Mouse (Mus musculus) macrophage (primary cell): ENCODE measurements around the gene Avpr1b. TPM values are rescaled to one million over a fixed set of nuclear protein-coding genes. Genes with fewer than 3 reads are reported as not detected.
A peak's percentile ranks its signal among the peaks of the same experiment; 100 is the strongest.

ENCODE experiments used
- H3K27ac ChIP-seq: fragments of 350-480 bp; formaldehyde crosslinking; 2 replicates; pipeline ENCODE4 v1.9.0; 2021
- H3K36me3 ChIP-seq: fragments of 350-480 bp; formaldehyde crosslinking; 2 replicates; pipeline ENCODE4 v1.9.0; 2021; ENCODE audit errors: inconsistent target
- H3K4me3 ChIP-seq: fragments of 350-480 bp; formaldehyde crosslinking; 2 replicates; pipeline ENCODE4 v1.9.0; 2021; ENCODE audit errors: inconsistent target
- H3K79me2 ChIP-seq: fragments of 350-480 bp; formaldehyde crosslinking; 2 replicates; pipeline ENCODE4 v1.9.0; 2021; ENCODE audit errors: inconsistent target
- WGBS: methylation state at CpG from one replicate; pipeline ENCODE4 v1.1.7; 2026; ENCODE audit warnings: inconsistent platforms; ENCODE audit not compliant: missing documents; 5-methylcytosine and 5-hydroxymethylcytosine counted together
- polyA plus RNA-seq: library from polyadenylated mRNA; stranded (reverse); fragments of 250-400 nt; gene quantifications from 3 replicates; pipeline ENCODE4 v1.2.4, GENCODE M21; 2018; ENCODE audit warnings: inconsistent platforms

The Avpr1b gene
- polyA plus RNA-seq, 1 experiment from 2014 or later: not detected

DNA sequence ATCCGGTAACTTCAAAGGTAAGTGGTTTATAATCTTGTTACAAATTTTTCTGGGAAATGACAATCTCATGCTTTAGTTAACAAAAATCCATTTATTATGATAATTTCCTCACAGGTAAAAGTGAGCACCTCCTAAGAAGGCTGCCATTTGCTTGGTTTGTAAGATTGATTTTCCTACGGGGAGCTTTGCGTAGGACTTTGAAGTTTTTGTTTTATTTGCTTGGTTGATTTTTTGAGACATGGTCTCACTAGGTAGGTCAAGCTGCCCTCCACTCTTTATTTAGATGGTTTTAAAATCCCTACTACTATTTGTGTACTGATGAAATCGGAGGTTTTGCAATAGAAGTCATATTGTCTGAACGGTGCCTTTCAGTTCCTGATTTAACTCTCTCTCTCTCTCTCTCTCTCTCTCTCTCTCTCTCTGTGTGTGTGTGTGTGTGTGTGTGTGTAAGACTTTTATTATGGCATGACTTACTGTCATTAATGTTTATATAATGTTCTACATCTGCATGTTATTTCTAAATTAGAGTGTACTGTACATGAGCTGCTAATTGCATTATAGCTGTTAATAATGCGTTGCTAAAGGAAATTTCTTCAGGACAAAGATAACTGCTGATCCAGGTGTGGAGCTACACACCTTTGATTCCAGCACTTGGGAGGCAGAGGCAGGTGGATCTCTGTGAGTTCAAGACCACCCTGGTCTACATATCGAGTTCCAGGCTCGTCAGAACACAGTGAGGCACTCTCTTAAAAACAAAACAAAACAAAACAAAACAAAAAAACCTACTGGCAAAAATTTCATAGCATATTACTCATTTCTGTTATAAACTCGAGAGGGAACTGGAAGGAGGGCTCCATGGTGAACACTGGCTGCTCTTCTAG, 39.7 kb downstream of the Avpr1b start:
- WGBS: 8% methylated on average over 9 of the region's 9 CpGs
- no peaks in the 10 kb centered on the region for H3K79me2 ChIP-seq
- peak overlapping the region; percentile 22 for H3K4me3 ChIP-seq
- no peaks in the 10 kb centered on the region for H3K36me3 ChIP-seq
- H3K27ac ChIP-seq: peak overlapping the region; percentile 34

DNA sequence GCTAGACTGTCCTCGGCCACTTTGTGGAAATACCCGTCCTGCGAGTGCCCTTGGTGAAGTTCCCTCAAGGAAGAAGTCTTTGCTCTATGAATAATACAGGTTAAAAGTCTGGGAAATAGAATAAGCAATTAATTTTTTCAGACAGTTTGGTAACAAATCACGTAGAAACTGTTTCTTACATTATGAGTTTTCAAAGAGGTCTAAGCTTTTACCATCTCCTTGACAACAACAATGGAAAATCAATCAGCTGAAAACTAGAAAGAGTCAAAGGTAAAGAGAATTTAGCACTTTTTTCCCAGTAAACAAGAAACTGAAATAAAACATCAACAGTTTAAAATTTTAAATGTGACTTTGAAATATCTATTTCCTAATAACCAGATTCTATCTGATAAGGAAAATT, 41.0 kb downstream of the Avpr1b start:
- Histone ChIP-seq H3K36me3 (no peaks in the 10 kb centered on the region), H3K4me3 (no peak overlapping the region), H3K79me2 (no peaks in the 10 kb centered on the region), H3K27ac (no peak overlapping the region)
- 85% methylated on average over 4 of the region's 4 CpGs for WGBS

DNA sequence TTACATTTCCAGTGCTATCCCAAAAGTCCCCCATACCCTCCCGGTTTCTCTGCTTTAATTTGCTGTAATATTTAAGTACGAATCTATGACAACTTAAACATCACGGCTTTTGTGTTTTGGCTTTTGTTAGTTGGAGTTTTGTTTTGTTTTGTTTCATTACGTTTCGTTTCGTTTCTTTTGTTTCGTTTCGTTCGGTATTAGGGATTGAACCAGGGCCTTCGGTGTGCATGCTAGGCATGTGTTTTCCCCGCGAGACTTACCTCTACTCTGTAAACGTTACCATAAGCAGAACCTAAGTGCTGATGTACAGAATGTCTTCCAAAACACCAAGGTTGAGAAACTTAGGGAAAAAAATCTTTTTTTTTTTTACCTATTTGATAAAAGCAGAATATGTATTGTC, 42.5 kb downstream of the Avpr1b start:
- Histone ChIP-seq H3K4me3 (no peak overlapping the region), H3K36me3 (no peaks in the 10 kb centered on the region), H3K27ac (no peak overlapping the region), H3K79me2 (no peaks in the 10 kb centered on the region)
- WGBS: 94% methylated on average over 13 of the region's 13 CpGs

DNA sequence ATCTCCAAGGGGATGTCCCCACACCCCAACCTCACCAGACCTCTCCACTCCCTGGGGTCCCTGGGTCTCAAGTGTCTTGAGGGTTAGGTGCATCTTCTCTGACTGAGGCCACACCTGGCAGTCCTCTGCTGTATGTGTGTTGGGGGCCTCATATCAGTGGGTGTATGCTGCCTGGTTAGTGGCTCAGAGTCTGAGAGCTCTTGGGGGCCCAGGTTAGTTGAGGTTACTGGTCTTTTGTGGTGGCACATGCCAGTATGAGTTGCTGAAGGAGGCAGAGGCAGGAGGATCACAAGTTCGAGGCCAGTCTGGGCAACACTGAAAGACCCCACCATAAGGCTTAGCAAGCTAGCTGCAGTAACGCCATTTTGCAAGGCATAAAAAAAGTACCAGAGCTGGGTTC, 43.2 kb downstream of the Avpr1b start:
- H3K4me3 ChIP-seq: no peak overlapping the region
- no peaks in the 10 kb centered on the region for H3K79me2 ChIP-seq
- 80% methylated on average over 1 of the region's 2 CpGs for WGBS
- no peaks in the 10 kb centered on the region for H3K36me3 ChIP-seq
- no peak overlapping the region for H3K27ac ChIP-seq

DNA sequence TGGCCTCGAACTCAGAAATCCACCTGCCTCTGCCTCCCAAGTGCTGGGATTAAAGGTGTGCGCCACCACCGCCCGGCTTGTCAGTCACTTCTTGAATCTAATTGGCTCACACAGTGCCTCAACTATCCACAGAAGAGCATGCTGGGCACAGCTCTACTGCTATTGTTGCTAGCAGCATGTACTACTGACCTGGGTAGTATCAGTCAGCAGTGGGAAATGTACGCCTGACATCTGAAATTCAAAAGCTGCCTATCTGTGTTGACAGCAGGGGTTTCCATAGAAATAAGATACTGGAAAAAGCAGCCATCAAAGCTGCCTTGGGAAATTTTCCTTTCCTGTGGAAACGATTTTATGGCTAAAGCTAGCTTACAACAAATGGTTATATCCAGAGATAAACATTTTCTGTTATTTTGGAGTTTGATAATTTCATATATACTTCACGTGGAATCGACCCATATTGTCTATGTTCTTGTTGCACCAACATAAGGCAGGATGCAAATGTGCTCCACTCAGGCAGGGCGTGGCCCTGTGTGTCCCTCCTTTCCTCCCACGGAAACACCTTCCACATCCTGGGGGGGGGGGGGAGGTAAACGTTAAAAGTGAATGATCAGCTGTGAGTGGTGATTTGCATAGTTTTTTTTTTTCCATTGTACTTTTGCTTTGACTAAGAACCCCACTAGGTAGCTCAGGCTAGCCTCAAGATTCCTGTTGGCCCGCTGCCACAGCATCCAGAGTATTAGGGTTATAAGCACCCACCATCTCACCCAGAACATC, 53.8 kb downstream of the Avpr1b start:
- Histone ChIP-seq H3K36me3 (no peaks in the 10 kb centered on the region), H3K4me3 (no peak overlapping the region), H3K27ac (no peak overlapping the region), H3K79me2 (no peaks in the 10 kb centered on the region)
- 81% methylated on average over 11 of the region's 12 CpGs for WGBS

DNA sequence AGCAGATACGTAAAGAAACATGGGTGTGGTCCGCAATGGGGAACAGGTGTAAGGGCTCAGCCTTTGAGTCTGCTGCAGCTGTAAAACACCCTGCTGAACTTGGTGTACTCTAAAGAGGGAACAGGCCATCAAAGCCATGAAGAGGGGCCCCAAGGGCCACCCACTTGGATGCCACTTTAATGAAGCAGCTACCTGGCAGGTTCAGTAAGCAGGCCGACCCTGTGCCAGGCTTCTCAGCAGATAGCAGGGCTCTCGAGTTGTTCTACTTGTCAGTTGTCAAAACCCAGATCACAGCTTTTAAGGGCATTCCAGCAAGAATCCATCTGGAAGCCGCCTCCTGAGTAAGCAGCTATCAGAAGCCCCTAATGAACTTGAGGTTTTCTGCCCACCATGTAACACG, 56.6 kb downstream of the Avpr1b start:
- H3K79me2 ChIP-seq: no peaks in the 10 kb centered on the region
- 93% methylated on average over 6 of the region's 6 CpGs for WGBS
- no peak overlapping the region for H3K4me3 ChIP-seq
- no peak overlapping the region for H3K27ac ChIP-seq
- H3K36me3 ChIP-seq: no peaks in the 10 kb centered on the region

DNA sequence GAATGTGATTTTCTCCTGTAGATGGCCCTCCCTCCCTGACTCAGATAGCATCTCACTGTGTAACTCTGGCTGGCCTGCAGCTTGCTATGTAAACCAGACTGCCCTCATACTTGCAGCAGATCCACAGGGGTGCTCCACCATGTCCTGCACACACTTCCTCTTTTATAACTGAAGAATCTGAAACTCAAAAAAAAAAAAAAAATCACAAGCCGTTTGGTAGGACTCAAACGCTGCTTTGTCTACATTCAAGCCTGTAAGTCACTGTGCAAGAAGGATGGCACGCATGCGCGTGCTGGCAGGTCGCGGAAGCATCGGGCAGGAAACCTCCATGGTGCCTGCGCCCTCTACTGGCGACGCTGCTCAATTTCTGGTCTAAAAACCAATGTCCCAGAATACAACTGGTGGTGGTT, 58.9 kb downstream of the Avpr1b start:
- WGBS: 0% methylated on average over 10 of the region's 11 CpGs
- Histone ChIP-seq H3K79me2 (no peaks in the 10 kb centered on the region), H3K4me3 (no peak overlapping the region), H3K27ac (peak overlapping the region; percentile 78), H3K36me3 (no peaks in the 10 kb centered on the region)

DNA sequence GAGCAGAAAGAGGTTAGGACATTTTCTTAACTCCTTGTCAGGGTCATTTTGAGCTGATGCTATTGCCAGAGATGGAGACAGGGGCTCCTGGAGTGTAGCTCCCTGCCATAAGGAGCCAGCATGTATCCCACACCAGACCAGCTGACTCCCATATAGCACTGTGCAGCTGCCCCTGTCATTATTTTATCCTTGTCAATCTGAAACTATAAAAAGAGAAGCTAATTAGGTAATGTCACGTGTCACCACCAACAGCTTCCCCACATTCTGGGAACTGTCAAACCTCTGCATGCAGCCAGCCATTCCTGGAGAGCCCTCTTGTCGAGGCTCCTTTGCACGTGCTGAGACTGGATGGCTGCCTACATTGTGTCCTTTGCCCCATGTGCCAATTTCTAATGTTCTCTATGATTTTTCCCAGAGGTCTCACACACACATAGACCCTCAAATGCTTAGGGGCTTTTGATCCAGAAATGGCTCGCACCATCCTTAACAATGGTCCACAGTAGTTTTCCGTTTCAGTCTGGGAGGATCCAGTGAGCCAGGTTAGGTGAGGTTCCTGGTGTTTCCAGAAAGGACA, 60.6 kb downstream of the Avpr1b start:
- H3K79me2 ChIP-seq: no peaks in the 10 kb centered on the region
- no peak overlapping the region for H3K27ac ChIP-seq
- no peaks in the 10 kb centered on the region for H3K36me3 ChIP-seq
- no peak overlapping the region for H3K4me3 ChIP-seq
- 46% methylated on average over 5 of the region's 5 CpGs for WGBS

DNA sequence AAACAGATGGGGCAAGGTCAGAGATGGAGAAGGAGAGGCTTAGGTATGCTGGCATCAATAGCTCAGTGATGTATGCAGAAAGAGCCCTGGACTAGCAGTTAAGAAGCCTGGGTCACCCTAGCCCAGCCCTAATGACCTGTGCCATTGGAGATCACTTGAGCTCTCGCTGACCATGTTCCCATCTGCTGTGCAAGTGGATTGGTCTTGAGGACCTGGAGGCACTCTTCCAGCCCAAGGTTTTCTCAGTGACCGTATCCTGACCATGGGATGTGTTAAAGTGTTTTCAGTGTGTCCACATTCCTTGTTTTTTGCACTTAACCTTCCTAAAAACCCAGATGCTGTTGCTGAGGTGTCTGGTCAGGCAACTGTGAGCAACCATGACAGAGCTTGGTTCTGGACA, 61.2 kb downstream of the Avpr1b start:
- WGBS: 94% methylated on average over 2 of the region's 2 CpGs
- Histone ChIP-seq H3K36me3 (no peaks in the 10 kb centered on the region), H3K4me3 (no peak overlapping the region), H3K79me2 (no peaks in the 10 kb centered on the region), H3K27ac (no peak overlapping the region)

DNA sequence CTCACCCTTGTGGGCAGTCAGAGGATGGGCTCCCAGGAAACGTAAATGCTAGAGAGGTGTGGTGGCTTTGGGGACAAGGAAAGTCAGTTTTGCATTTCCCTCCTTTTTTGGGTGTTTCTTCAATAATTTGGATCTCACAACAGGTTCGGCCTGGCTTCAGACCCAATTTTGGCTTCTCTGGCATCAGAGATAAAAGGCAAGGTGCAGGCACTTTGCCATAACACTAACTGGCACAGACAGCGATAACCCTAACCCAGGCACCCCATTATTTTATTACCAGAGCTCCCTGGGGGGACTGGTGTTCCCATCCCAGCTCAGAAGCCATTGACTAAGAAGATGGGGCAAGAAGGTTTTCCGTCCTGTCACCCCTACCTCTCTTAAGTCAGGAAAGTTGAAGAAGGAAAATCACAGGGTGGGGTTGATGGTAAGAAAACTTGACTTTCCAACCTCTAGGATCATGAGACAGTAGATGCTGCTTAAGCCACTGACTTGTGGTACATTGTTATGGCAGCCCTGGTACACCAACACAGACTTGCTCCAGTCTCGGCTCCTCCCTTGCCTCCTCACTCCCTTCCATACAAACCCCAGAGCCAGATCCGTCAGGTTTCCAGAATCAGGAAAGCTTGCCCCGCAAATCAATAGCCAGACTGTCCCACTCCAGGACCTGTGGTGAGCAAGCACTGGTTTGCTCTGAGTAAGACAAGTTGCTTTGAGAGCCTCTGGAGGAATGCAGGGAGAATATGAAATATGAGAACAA, 61.9 kb downstream of the Avpr1b start:
- no peaks in the 10 kb centered on the region for H3K79me2 ChIP-seq
- no peaks in the 10 kb centered on the region for H3K36me3 ChIP-seq
- WGBS: 97% methylated on average over 7 of the region's 7 CpGs
- H3K27ac ChIP-seq: no peak overlapping the region
- H3K4me3 ChIP-seq: no peak overlapping the region

Other genes with a start within 250 kb of the Avpr1b start
- 107 to 111 TPM (median 110 TPM) in 3 replicates for gene Srgap2, start 71.9 kb upstream of the Avpr1b start, polyA plus RNA-seq
- 1.5 to 5.9 TPM (median 2.1 TPM) in 3 replicates for gene Fam72a, start 71.3 kb upstream of the Avpr1b start, polyA plus RNA-seq
- gene Ctse, start 39.1 kb downstream of the Avpr1b start, polyA plus RNA-seq: 0.48 to 4.2 TPM (median 2.5 TPM) in 3 replicates
- 161 to 338 TPM (median 284 TPM) in 3 replicates for gene Rab7b, start 89.5 kb downstream of the Avpr1b start, polyA plus RNA-seq
- 0.05 TPM in 1 of 3 replicates, not detected in the others for gene Slc26a9, start 144.8 kb downstream of the Avpr1b start, polyA plus RNA-seq
- not detected in 3 replicates for gene Pm20d1, start 198.1 kb downstream of the Avpr1b start, polyA plus RNA-seq
- 4.1 to 6.3 TPM (median 5.8 TPM) in 3 replicates for gene Slc41a1, start 228.3 kb downstream of the Avpr1b start, polyA plus RNA-seq